In genomic region chr15:52953480-52953879, GRCm38 (mm10) we compare ENCODE assay signal across 16 mouse cellular contexts.
"Had no signal": no experiment of that assay in that cellular context is flagged by ENCODE, and none has a peak within 500 bp of the region (broad histone marks: within the 10 kb centered on the region; RNA-seq: fewer than 3 reads in every experiment).

No protein-coding gene starts in this region.

- H3K4me3 ChIP-seq: neural tube, embryonic 13.5 days; neural tube, embryonic 15.5 days; stomach, embryonic 15.5 days had no signal

- H3K4me1 ChIP-seq: neural tube, embryonic 13.5 days; neural tube, embryonic 15.5 days; stomach, embryonic 15.5 days had no signal

- H3K27ac ChIP-seq: neural tube, embryonic 13.5 days; neural tube, embryonic 15.5 days; stomach, embryonic 15.5 days; stomach, postnatal 0 days had no signal

- H3K9me3 ChIP-seq: neural tube, embryonic 13.5 days; neural tube, embryonic 15.5 days; stomach, embryonic 15.5 days had no signal

- H3K9ac ChIP-seq: neural tube, embryonic 13.5 days; neural tube, embryonic 15.5 days; stomach, embryonic 15.5 days had no signal

- H3K36me3 ChIP-seq: neural tube, embryonic 13.5 days; neural tube, embryonic 15.5 days; stomach, embryonic 15.5 days had no signal

- H3K27me3 ChIP-seq: neural tube, embryonic 13.5 days; neural tube, embryonic 15.5 days; stomach, embryonic 15.5 days had no signal

- DNase-seq: retina, postnatal 1 day; right cerebral cortex, adult 18-20 months; right cerebral cortex, postnatal 14 days; right cerebral cortex, postnatal 25 days; right cerebral cortex, postnatal 4 days; spleen, adult 18-20 months; thymus, adult 18-20 months; thymus, adult 2 months; thymus, postnatal 14 days; thymus, postnatal 25 days; thymus, postnatal 36 days; thymus, postnatal 4 days had no signal
